Mouse (Mus musculus): ENCODE measurements around the gene Mpped1. TPM values are rescaled to one million over a fixed set of nuclear protein-coding genes. Genes with fewer than 3 reads are reported as not detected.

Gene Mpped1
- polyA plus RNA-seq, 1 experiment from 2014 or later: 25.5 TPM

DNA sequence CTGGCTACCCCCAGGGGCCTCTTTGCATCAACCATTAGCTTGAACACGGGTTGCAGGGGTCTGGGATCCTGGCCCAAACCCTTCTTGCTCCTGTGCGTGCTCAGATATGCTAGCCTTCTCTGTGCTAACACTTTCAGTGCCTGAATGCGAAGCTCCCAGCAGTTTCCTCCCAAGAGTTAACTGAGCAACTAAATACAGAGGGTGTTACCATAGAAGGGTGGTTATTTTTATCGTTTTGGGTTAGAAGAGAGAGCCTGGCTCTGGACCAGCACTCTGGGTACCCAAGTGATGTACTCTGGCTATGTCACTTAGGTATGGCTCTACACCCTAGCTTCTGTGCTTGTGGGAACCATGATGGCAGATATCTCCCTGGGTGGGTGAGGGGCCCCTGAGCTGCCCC lies 68.2 kb downstream of the Mpped1 start:
- Histone ChIP-seq H3K4me3 (no peak overlapping the region), H3K4me1 (replicated peaks) (peaks cover 67% of the 10 kb centered on the region), H3K9me3 (no peaks in the 10 kb centered on the region), H3K4me2 (no peak overlapping the region), H3K36me3 (no peaks in the 10 kb centered on the region), H3K9ac (no peak overlapping the region), H3K27me3 (no peaks in the 10 kb centered on the region), H3K27ac (replicated peaks) (peak overlapping the region; percentile 78)
- WGBS: 58% methylated on average over 4 of the region's 4 CpGs
- no peak for ATAC-seq (ENCODE audit: low FRiP score, low read depth)

DNA sequence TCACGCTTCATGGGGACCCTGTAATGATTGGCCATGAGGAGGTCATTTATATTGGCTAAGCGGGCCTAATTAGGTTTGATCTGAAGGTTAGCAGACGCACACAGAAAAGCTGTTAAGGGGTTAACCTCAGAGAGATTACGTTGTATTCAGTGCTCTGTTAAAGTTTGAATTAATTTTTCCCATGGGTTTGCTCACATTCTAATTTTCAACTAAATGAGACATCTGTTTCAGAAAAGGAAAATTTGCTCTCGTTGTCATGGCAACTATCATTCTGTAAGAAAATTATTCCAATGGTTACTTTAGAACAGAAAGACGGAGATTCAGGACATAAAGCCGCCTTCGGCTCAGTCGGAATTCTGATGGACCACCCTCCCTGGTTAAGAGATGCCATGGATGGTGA lies 68.9 kb downstream of the Mpped1 start:
- Histone ChIP-seq H3K4me2 (no peak overlapping the region; the same call in 1 of the 2 replicates), H3K9me3 (no peaks in the 10 kb centered on the region), H3K27me3 (no peaks in the 10 kb centered on the region), H3K9ac (no peak overlapping the region), H3K27ac (replicated peaks) (peak overlapping the region; percentile 78), H3K4me1 (replicated peaks) (peaks cover 61% of the 10 kb centered on the region), H3K4me3 (no peak overlapping the region), H3K36me3 (no peaks in the 10 kb centered on the region)
- ATAC-seq (ENCODE audit: low FRiP score, low read depth): no peak
- WGBS: 40% methylated on average over 9 of the region's 9 CpGs

DNA sequence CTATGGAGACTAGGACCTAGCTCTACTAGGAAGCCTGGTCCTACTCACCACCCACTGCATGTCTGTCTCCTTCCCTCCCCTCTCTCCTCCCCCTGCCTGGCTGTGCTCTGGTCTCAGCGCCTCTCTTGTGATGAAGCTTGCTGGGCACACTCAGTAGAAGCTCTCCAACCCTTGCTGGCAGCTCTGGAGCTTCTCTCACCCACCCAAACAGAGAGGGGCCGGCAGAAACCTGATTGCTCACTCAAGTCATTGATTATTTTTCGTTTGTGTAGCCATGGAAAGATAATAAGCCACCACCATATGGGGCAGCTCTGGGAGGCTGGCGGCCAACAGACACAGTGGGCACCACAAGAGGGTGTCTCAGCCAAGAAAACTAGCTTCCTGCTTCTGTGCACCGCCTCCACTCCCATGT lies 74.1 kb downstream of the Mpped1 start:
- WGBS: 71% methylated on average over 5 of the region's 5 CpGs
- Histone ChIP-seq H3K4me3 (no peak overlapping the region), H3K27ac (replicated peaks) (no peak overlapping the region), H3K36me3 (no peaks in the 10 kb centered on the region), H3K4me1 (replicated peaks) (peaks cover 12% of the 10 kb centered on the region), H3K4me2 (no peak overlapping the region), H3K9me3 (no peaks in the 10 kb centered on the region), H3K27me3 (no peaks in the 10 kb centered on the region), H3K9ac (no peak overlapping the region)
- ATAC-seq (ENCODE audit: low FRiP score, low read depth): no peak

DNA sequence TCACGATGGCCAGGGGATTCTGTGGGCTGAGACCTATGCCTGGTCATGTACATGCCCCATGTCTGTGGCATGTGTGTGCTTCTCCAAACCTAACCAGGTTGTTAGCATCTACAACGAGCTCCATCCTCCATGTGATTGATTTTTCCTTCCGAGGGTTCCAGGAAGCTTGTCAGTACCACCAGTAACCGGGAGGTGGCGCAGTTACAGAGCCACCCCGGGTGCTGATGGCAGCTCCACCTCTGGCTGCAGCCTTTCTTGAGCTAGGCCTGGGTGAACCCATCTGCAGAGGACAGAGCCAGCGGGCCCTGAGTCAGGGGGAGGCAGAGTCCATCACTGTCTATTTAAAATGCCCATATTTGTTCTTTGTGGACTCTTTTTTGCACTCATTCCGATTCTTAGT lies 77.9 kb downstream of the Mpped1 start:
- Histone ChIP-seq H3K9ac (no peak overlapping the region), H3K36me3 (no peaks in the 10 kb centered on the region), H3K27me3 (no peaks in the 10 kb centered on the region), H3K27ac (replicated peaks) (no peak overlapping the region), H3K4me1 (replicated peaks) (no peaks in the 10 kb centered on the region), H3K9me3 (no peaks in the 10 kb centered on the region), H3K4me2 (no peak overlapping the region), H3K4me3 (no peak overlapping the region)
- WGBS: 22% methylated on average over 8 of the region's 8 CpGs
- ATAC-seq (ENCODE audit: low FRiP score, low read depth): no peak

DNA sequence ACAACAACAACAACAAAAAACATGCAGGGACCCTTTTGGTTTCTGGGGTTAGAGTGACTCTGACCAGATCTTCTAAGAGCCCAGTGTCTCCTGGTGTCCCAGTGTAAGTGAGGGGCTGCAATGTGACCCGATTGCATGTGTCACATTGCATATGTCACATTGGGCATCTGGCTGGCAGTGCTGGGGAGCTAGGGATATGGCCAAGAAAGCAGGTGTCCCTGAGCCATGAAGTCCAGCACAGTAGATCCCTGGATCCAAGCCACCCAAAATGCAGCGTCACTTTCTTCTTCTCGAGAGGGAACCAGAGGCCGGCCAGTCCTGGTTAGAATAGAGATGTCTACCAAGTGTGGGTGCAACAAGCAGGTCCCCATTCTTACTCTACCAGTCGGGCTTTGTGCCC lies 86.4 kb downstream of the Mpped1 start:
- H3K4me2 ChIP-seq: no peak overlapping the region
- 92% methylated on average over 5 of the region's 5 CpGs for WGBS
- no peak overlapping the region for H3K9ac ChIP-seq
- no peaks in the 10 kb centered on the region for H3K4me1 ChIP-seq (replicated peaks)
- H3K27me3 ChIP-seq: peaks cover 6% of the 10 kb centered on the region; the same call in 1 of the 2 replicates
- no peak for ATAC-seq (ENCODE audit: low FRiP score, low read depth)
- H3K9me3 ChIP-seq: no peaks in the 10 kb centered on the region
- H3K27ac ChIP-seq (replicated peaks): no peak overlapping the region
- H3K4me3 ChIP-seq: no peak overlapping the region
- no peaks in the 10 kb centered on the region for H3K36me3 ChIP-seq

DNA sequence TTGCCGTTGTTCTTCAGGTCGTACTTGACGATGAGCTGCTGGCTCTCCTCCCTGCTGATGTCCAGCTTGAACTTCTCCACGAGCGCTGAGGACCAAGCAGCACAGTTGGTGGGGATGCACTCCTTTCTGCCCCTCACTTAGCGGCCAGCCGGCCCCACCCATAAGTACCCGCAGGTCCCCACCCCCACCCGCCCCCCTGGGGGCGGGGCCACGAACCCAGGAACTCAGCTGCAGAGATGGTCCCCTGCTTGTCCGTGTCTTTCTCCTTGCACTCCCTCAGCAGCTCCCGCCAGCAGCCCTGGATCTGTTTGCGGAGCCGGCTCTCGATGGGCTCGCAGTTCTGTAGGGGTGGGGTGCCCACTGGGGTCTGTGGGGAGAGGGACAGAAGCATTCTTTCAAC lies 91.7 kb downstream of the Mpped1 start:
- WGBS: 8% methylated on average over 17 of the region's 17 CpGs
- ATAC-seq (ENCODE audit: low FRiP score, low read depth): no peak

DNA sequence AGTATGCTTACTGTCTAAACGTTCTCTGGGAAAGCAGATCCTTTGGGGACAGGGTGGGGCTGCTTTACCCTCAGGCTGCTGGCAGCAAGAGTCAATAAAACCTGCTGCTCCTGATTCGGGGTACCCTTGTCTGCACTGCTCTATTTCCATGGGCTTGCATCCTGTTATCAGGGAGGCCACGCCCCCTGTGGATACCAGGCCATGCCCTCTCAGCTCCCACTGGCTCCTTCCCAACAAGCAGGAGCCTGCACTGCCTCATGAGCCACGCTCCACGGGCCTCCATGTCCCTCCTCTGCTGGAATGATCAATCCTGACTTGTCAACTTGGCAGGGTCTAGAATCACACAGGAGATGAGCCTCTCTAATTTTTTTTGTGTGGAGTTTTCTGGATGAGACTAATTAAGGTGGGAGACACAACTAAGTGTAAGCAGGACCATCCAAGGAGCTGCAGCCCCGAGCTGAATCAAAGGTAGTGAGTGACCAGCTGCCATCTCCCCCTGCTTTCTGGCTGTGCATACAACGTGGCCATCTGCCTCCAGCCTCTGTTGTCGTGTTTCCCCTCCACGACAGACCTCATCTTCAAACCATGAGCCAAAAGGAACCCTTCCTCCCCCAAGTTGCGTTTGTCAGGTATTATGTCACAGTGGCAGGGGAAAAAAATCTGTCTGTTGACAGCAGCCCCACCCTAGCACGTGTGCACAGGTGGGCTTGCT lies 98.0 kb downstream of the Mpped1 start:
- no peaks in the 10 kb centered on the region for H3K27me3 ChIP-seq
- H3K36me3 ChIP-seq: no peaks in the 10 kb centered on the region
- no peak overlapping the region for H3K27ac ChIP-seq (replicated peaks)
- WGBS: 55% methylated on average over 11 of the region's 11 CpGs
- H3K4me3 ChIP-seq: no peak overlapping the region
- H3K9me3 ChIP-seq: no peaks in the 10 kb centered on the region
- H3K4me2 ChIP-seq: no peak overlapping the region
- no peak overlapping the region for H3K9ac ChIP-seq
- 0 out of 2 replicates have a peak, but pooled peaks cover 5% of the 10 kb centered on the region for H3K4me1 ChIP-seq (replicated peaks)
- no peak for ATAC-seq (ENCODE audit: low FRiP score, low read depth)

More for the DNA sequence above, 91.7 kb downstream of the Mpped1 start:
- Histone ChIP-seq H3K9me3 (no peaks in the 10 kb centered on the region), H3K27me3 (peaks cover 6% of the 10 kb centered on the region; the same call in 1 of the 2 replicates), H3K4me2 (no peak overlapping the region), H3K4me3 (no peak overlapping the region), H3K36me3 (no peaks in the 10 kb centered on the region), H3K27ac (replicated peaks) (no peak overlapping the region), H3K9ac (no peak overlapping the region), H3K4me1 (replicated peaks) (no peaks in the 10 kb centered on the region)

DNA sequence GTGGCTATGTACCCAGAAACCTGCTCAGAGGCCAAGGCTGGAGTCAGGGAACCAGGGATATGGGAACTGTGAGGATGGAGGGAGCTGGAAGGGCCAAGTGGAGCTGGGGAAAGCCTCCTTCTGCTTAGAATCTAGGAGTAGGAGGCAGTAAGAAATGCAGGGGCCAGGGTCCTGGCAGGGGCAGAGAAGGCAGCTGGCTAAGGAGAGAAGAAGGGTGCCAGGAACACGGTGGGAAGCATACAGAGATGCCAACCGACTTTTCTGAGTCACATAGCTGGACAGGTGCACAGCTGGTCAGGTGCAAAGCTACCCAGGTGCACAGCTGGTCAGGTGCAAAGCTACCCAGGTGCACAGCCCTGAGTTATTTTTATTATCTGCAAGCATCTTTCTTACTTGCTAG lies 98.6 kb downstream of the Mpped1 start:
- no peak for ATAC-seq (ENCODE audit: low FRiP score, low read depth)
- H3K27ac ChIP-seq (replicated peaks): no peak overlapping the region
- H3K9me3 ChIP-seq: no peaks in the 10 kb centered on the region
- no peak overlapping the region for H3K4me2 ChIP-seq
- WGBS: 73% methylated on average over 2 of the region's 2 CpGs
- H3K27me3 ChIP-seq: no peaks in the 10 kb centered on the region
- no peak overlapping the region for H3K4me3 ChIP-seq
- no peaks in the 10 kb centered on the region for H3K36me3 ChIP-seq
- 0 out of 2 replicates have a peak, but pooled peaks cover 5% of the 10 kb centered on the region for H3K4me1 ChIP-seq (replicated peaks)
- no peak overlapping the region for H3K9ac ChIP-seq

DNA sequence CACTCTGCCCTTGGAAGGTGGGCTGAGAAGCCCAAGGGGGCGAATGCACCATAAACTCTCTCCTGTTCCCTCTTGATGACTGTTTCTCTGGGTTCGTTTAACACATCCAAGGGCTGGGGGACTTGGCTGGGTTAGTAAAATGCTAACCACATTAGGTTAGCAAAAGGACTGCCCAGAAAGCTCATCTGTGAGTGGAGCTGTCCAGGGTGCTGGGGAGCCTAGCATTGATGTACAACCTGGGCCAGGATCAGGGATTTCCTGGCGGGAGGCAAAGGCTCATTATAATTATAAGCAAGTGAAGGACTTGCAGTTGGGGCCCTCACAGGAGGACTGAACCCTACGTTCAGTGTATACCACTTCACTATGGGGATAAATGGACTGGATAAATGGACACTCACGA lies 100.6 kb downstream of the Mpped1 start:
- 0 out of 2 replicates have a peak, but pooled peaks cover 5% of the 10 kb centered on the region for H3K4me1 ChIP-seq (replicated peaks)
- H3K27me3 ChIP-seq: no peaks in the 10 kb centered on the region
- H3K4me3 ChIP-seq: no peak overlapping the region
- H3K36me3 ChIP-seq: no peaks in the 10 kb centered on the region
- no peaks in the 10 kb centered on the region for H3K9me3 ChIP-seq
- no peak overlapping the region for H3K27ac ChIP-seq (replicated peaks)
- WGBS: 26% methylated on average over 5 of the region's 5 CpGs
- no peak for ATAC-seq (ENCODE audit: low FRiP score, low read depth)
- H3K9ac ChIP-seq: no peak overlapping the region
- H3K4me2 ChIP-seq: no peak overlapping the region

DNA sequence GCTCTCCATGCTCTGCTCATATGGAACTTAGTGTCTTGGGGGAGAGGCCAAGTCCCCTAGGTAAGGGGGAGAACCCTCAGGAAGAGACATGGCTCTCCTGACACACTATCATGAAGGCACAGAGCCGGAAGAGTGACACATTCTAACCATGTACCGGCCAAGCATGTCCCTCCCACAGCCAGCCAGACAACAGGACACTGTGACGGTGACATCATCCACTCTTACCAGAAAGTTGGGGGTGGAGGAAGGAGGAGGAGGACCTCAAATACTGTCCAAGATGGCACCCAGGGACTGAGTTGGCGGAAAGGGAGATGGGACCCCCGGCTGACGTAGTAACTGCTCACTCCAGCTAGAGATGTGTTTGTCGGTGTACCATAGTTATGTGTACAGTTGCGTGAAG lies 104.6 kb downstream of the Mpped1 start:
- WGBS: 94% methylated on average over 8 of the region's 8 CpGs
- H3K27ac ChIP-seq (replicated peaks): no peak overlapping the region
- no peak overlapping the region for H3K4me3 ChIP-seq
- no peak overlapping the region for H3K4me2 ChIP-seq
- no peak for ATAC-seq (ENCODE audit: low FRiP score, low read depth)
- no peaks in the 10 kb centered on the region for H3K36me3 ChIP-seq
- H3K9me3 ChIP-seq: no peaks in the 10 kb centered on the region
- H3K4me1 ChIP-seq (replicated peaks): no peaks in the 10 kb centered on the region
- H3K27me3 ChIP-seq: no peaks in the 10 kb centered on the region
- H3K9ac ChIP-seq: no peak overlapping the region

DNA sequence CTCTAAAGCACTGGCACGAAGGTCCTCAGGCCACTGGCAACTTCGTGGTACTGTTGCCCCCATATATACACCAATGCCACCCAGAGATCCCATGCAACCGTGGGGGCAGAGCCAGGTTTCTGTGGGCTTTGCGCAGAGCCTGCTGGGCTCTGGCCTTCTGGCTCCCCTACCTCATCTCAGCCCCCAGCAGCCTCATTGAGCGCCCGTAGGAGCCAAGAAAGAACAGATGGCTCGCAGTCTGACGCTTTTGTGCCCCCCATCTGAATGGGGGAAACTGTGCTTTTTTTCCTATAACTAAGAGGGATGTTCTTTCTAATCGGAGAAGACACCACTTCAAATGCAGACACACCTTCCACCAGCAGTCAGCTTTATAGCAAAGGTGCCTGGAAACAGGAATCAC lies 105.0 kb downstream of the Mpped1 start:
- no peak for ATAC-seq (ENCODE audit: low FRiP score, low read depth)
- no peak overlapping the region for H3K27ac ChIP-seq (replicated peaks)

DNA sequence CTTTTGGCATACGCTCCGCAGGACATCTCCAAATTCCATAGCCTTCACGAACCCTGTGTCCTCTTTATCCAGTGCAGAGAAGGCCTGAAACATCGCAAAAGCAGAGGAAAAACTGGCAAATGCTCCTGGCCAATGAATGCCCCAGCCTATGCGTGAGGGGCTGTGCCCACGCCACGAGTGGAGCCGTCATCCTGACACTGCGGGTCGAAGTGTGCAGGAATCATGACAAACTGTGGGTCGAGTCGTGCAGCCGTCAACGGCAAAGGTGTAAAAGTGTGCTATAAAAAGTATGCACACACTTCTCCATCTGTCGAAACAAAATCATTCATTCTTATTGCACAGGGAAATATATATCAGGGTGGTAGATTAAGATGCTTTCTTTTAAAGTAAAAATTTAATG lies 113.6 kb downstream of the Mpped1 start:
- Histone ChIP-seq H3K27me3 (no peaks in the 10 kb centered on the region), H3K9me3 (no peaks in the 10 kb centered on the region), H3K27ac (replicated peaks) (no peak overlapping the region), H3K4me2 (no peak overlapping the region), H3K4me3 (no peak overlapping the region), H3K36me3 (no peaks in the 10 kb centered on the region), H3K9ac (no peak overlapping the region), H3K4me1 (replicated peaks) (peaks cover 14% of the 10 kb centered on the region)
- WGBS: 90% methylated on average over 15 of the region's 15 CpGs
- no peak for ATAC-seq (ENCODE audit: low FRiP score, low read depth)

More for the DNA sequence above, 105.0 kb downstream of the Mpped1 start:
- WGBS: 71% methylated on average over 9 of the region's 9 CpGs
- no peak overlapping the region for H3K9ac ChIP-seq
- no peak overlapping the region for H3K4me2 ChIP-seq
- H3K36me3 ChIP-seq: no peaks in the 10 kb centered on the region
- no peaks in the 10 kb centered on the region for H3K27me3 ChIP-seq
- no peaks in the 10 kb centered on the region for H3K9me3 ChIP-seq
- no peak overlapping the region for H3K4me3 ChIP-seq
- no peaks in the 10 kb centered on the region for H3K4me1 ChIP-seq (replicated peaks)

DNA sequence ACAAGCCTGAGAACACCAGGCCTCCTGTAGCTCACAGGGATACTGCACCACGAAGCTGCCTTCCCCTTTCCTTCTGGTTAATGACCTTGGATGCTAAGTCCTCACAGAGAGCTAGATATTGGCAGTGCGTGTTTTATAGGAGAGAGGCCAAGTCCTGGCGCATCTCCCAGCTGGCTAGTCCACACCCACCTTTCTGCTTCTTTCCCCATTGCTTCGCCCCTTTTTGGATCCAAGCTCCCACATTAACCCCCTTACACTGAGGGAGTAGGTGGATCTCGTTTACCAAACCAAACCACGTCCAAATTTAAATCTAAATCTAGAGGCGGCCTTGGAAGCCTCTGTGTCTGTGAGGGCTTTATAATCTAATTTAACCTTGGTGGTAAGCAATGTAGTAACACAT lies 115.0 kb downstream of the Mpped1 start:
- Histone ChIP-seq H3K9me3 (no peaks in the 10 kb centered on the region), H3K9ac (no peak overlapping the region), H3K27me3 (no peaks in the 10 kb centered on the region), H3K36me3 (no peaks in the 10 kb centered on the region), H3K4me2 (no peak overlapping the region), H3K27ac (replicated peaks) (no peak overlapping the region), H3K4me1 (replicated peaks) (peaks cover 14% of the 10 kb centered on the region), H3K4me3 (no peak overlapping the region)
- 72% methylated on average over 7 of the region's 7 CpGs for WGBS
- no peak for ATAC-seq (ENCODE audit: low FRiP score, low read depth)
